Mouse (Mus musculus) adipose tissue, adult 10 weeks (tissue): ENCODE data around the gene Zfp445. TPM values are rescaled to one million over a fixed set of nuclear protein-coding genes. Genes with fewer than 3 reads are reported as not detected.

Experiments
- polyA plus RNA-seq: library from polyadenylated mRNA; stranded (reverse); fragments of 350-450 nt; fragmentation: Illumina TruSeq; extraction: RNeasy Lipid Tissue Mini Kit (QIAGEN cat#74804); gene quantifications from one replicate; pipeline ENCODE4 v1.2.3, GENCODE M21; 2014; ENCODE audit warnings: low read depth, low replicate concordance

Gene Zfp445
- 54.5 TPM for polyA plus RNA-seq

DNA sequence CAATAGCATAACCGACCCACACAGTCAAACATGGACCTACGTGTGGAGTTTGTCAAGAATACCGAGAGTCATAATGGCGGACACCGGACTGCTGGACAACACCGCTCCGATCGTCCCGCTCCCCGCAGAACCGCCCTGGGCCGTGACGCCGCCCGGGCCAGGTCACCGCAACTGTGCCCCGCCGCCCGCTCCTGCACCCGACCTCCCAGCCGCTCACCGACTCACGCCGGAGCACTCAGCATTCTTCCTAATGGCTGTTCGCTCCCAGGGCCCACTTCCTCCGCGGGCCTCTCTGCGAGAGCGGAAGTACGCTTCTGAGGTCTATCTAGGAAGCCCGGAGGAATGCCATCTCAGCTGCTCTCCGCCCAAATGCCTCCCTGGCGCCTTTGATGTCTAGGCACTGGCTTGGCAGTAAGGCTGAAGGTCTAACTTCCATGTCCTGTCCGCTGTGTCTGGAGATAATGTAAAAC lies at the start of gene Zfp445:
Gene Zfp445, minus strand, starts transcription at position 310 of the 470 bp plus-strand sequence.

DNA sequence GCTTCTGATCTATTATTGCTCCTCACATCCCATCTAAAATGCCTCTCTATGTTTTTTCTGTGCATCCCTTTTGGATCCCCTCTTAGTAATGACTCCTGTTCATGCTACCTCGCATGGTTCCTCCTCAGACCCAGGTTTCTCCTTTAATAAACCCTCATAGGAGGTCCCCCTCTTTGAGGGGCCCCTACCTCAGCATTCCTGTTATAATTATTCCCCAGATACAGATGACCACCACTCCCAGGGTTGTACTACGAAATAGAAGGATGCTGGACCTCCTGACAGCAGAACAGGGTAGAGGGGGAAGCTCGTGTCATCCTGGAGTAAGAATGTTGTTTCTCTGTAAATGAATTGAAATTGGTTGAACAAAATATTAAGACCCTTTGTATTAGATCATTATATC lies 19.6 kb upstream of the Zfp445 start, which contains the start of gene Zkscan7:
Gene Zkscan7, plus strand, starts transcription at position 301 of the 400 bp plus-strand sequence.

DNA sequence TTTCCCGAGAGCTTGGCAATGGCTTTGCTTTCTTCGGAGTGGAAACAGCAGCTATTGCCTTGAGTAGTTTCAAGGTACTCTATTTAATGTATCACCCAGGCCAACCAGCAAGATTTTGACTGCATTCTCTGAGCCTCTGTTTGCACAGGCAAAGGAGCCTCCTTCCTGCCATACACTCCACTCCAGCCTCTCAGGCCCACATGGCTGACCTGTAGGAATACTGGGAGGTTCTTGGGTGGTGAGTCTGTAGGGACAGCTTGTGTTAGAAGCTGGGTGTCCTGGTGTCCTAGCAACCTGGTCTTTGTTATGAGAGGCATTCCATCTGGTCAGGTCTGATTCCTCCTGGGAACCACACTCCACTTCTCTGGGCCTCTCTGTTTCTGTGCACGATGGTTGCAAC lies 22.0 kb downstream of the Zfp445 start, which contains the start of gene Gm35549:
Gene Gm35549, minus strand, starts transcription at position 276 of the 400 bp plus-strand sequence.

DNA sequence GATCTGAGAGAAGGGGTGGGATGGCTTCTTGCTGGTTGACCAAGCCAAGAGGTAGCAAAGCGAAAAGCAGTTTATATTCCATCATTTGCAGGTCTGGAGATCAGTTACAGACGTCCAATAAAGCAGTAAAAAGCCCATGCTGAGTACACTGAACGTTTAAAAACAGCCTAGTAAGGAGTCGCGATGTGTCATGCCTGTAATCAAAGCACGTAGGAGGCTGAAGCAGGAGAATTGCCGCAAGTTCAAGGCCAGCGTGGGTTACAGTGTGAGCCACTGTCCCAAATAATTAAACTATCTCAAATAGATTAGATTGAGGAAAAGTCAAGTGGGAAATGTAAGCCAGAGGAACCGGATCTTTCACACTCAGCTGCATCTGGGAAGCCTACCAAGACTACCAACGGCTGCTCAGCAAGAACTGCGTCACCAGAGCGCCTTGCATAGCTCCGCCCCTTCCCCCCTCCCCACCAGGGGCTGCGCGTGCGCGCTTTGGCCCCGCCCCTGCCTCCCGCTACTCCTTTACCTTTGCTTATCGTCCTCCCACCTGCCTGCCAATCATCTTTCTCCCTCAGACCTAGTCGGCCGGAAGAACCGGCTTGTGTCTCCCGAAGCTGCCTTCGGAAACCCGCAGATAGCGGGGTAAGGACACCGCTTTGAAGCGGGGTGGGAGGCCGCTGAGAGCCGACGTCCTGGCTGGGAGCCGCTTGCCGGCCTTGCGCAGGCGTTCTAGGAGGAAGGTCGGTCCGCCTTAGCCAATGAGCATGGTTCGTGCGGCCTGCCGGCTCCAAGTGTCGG lies 60.6 kb downstream of the Zfp445 start, which contains the start of gene Tcaim:
Gene Tcaim, plus strand, starts transcription at position 487 of the 792 bp plus-strand sequence.

Other genes with a start within 250 kb of the Zfp445 start
- gene Topaz1, start 118.7 kb downstream of the Zfp445 start, polyA plus RNA-seq = 0.98 TPM
- gene Tcaim, start 60.5 kb downstream of the Zfp445 start, polyA plus RNA-seq = 8.5 TPM
- gene Gm35549, start 22.0 kb downstream of the Zfp445 start, polyA plus RNA-seq = not detected
- 21.1 TPM for gene Zkscan7, start 19.7 kb upstream of the Zfp445 start, polyA plus RNA-seq
- gene Zfp105, start 57.1 kb upstream of the Zfp445 start, polyA plus RNA-seq = 6.3 TPM
- 19.2 TPM for gene 1110059G10Rik, start 85.0 kb upstream of the Zfp445 start, polyA plus RNA-seq
- 2.4 TPM for gene Kif15, start 85.0 kb upstream of the Zfp445 start, polyA plus RNA-seq
- gene Tmem42, start 155.3 kb upstream of the Zfp445 start, polyA plus RNA-seq = 19.9 TPM
- 0.84 TPM for gene Tgm4, start 168.7 kb upstream of the Zfp445 start, polyA plus RNA-seq
- 47.6 TPM for gene Zdhhc3, start 247.2 kb upstream of the Zfp445 start, polyA plus RNA-seq
- gene Exosc7, start 247.2 kb upstream of the Zfp445 start, polyA plus RNA-seq = 31.2 TPM